Mouse (Mus musculus): ENCODE measurements around the gene Pnliprp1.

Gene Pnliprp1

DNA sequence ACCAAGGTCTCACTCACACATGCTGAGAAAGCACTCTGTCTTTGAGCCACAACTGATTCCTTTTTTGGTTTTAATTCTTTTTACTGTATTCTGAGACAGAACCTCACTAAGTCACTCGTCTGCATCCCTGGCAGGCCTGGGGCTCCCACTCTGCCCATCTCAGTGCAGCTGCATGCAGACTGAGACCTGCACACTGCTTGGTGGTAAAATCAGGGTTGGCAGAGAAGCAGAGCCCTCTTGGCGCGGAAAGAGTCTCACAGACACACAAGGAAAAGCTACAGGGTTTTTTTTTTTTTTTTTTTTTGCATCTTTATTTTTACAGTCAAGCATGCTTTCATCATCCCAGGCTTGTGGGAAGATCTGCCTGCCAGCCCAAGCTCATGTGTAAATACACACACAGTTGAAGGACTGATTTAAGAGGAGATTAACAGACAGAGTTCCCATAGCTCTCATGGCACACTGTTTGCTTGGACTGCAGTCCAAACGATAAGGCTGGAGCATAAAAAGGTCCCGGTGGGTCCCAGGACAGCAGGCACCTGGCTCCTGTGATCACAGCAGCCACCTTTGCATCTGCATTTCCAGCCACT is at the start of gene Pnliprp1:
Gene Pnliprp1 (plus strand): TSS at position 443 of the 587 bp plus-strand sequence.
- DNase-seq (ENCODE audit: low read depth), result no peak

- DNase-seq (ENCODE audit: low read depth), result no peak
Measured at GRCm38 (mm10) chr19:58688933-58689332, 39.8 kb upstream of the Pnliprp1 start.

GRCm38 (mm10) chr19:58695314-58695713 is 33.4 kb upstream of the Pnliprp1 start:
- DNase-seq (ENCODE audit: low read depth), result no peak

- no peak for DNase-seq (ENCODE audit: low read depth)
Measured at GRCm38 (mm10) chr19:58696235-58696634, 32.5 kb upstream of the Pnliprp1 start.

DNA sequence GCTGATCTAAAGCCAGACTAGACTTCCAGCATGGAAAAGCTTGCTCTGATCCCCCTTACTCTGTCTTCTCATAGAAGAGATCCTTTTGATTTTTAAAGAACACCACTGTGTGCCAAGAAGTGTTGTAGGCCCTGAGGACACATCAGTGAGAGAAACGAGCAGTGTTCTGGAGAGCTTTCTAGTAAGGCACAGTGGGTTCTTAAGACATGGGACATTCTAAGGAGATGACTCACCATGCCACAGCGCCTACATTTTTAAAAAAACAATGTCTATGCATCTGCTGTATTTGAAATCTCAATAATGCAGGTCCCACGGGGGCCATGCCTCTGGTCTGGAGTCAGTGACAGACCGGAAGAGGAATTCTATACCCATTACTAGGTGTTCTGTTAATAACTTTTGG is 24.1 kb upstream of the Pnliprp1 start:
- no peak for DNase-seq (ENCODE audit: low read depth)

DNA sequence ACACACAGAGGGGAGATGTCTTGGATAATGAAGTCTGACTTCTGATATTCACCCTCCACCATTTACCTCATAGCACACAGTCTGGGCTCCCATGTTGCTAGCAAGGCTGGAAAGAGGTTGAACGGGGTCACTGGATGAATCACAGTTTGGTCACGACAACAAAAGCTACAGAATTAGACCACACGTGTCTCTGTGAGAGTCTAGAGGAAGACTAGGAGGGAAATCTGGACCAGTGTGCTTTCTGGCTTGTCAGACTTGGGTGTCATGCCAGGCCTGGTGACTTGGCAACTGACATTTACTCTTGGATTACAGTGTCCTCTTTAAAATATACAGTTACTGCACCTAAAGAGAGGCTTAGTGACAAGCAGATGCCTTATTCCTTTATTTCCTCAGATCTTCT is 20.1 kb upstream of the Pnliprp1 start:
- DNase-seq (ENCODE audit: low read depth), result no peak

- no peak for DNase-seq (ENCODE audit: low read depth)
Measured at GRCm38 (mm10) chr19:58717925-58718324, 10.8 kb upstream of the Pnliprp1 start.

GRCm38 (mm10) chr19:58720439-58720838 is 8.2 kb upstream of the Pnliprp1 start:
- no peak for DNase-seq (ENCODE audit: low read depth)

GRCm38 (mm10) chr19:58726551-58726950 is 2.1 kb upstream of the Pnliprp1 start:
- DNase-seq (ENCODE audit: low read depth), result no peak

DNA sequence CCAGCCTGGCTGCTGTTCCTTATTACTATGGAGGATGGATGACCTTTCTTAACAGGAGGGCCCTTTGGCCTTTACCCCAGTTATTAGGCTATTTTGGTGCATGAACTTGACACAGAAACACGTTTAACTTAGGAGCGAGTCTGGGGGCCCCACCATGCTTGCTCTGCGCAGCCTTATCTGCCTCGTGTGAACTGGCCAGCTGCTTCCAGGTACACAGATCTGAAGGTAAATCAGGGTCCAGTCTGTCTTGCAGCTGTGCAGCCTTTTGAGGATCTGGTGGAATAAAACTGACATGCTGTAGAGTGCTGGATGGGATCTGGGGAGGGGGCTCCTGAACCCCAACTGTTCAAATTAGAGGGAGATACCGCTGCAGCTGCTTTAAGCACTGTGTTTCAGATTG is 931 bp upstream of the Pnliprp1 start:
- no peak for DNase-seq (ENCODE audit: low read depth)

DNA sequence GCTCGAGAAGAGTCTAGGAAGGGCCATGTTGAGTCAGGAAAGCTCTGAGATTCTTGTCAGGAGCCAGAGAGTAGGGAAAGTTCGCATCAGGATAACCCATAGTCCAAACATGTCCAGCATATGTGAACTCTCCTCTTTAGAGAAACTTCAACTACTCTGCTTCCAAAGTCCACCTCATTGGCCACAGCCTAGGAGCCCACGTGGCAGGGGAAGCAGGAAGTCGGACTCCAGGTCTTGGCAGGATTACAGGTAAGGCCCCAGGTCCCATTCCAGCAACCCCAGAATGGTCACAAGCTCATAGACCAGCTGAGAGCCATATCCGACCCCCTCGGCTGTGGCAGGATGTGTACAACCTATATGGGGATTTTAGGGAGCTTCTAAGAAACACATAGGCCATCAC is 4.5 kb downstream of the Pnliprp1 start:
- DNase-seq (ENCODE audit: low read depth), result no peak

GRCm38 (mm10) chr19:58738111-58738510 is 9.4 kb downstream of the Pnliprp1 start:
- DNase-seq (ENCODE audit: low read depth), result no peak

DNA sequence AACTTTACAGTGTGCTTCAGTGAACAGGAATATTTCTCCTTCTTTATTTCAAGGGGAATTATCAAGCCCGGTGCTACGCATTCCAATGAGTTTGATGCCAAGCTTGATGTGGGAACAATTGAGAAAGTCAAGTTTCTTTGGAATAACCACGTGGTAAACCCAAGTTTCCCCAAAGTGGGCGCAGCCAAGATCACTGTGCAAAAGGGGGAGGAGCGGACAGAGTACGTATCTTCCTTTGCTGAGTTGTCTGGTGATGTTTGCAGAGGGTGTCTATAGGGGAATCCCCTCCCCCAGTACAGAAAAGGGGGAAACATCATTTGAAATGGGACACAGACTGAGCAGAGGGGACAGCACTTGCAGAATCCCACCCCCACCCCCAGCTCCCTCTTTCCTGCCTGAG is 12.3 kb downstream of the Pnliprp1 start:
- no peak for DNase-seq (ENCODE audit: low read depth)

GRCm38 (mm10) chr19:58742711-58743110 is 14.0 kb downstream of the Pnliprp1 start:
- no peak for DNase-seq (ENCODE audit: low read depth)

DNA sequence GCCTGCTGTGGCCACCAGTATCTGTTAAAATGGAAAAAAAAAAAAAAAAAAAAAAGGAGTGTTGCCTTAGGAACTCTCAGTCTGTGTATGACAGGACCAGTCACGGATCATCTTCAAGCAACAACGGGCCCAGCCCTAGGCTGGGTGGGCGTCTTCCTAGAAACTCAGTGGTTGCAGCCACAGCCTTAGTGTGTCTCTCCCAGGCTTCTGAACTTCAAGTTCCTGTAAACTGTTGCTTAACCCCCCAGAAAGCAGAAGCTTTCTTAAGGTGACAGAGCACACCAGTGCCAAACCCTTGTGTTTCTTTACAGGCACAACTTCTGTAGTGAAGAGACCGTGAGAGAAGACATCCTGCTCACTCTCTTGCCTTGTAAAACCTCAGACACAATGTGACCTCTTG is 15.0 kb downstream of the Pnliprp1 start:
- DNase-seq (ENCODE audit: low read depth), result peak; percentile 5

GRCm38 (mm10) chr19:58747498-58748000 is 18.9 kb downstream of the Pnliprp1 start:
- DNase-seq (ENCODE audit: low read depth), result no peak

DNA sequence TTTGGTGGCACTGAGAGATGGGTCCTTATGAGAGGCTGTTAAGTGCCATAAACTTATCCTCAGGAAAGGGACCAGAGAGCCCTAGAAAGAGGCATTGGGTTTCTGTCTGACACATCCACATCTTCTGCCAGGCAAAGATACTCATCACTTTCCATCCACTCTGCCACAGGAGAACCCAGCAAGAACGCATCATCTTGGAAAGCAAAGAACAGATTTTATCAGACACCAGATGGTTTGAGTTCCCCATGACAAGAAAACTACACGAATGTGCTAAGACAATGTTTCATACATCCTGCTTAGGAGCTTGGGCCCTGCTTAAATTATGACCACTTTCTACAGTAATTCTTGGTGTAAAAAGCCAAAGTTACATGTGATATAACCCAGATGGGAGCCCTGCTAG is 22.1 kb downstream of the Pnliprp1 start:
- DNase-seq (ENCODE audit: low read depth), result no peak

DNA sequence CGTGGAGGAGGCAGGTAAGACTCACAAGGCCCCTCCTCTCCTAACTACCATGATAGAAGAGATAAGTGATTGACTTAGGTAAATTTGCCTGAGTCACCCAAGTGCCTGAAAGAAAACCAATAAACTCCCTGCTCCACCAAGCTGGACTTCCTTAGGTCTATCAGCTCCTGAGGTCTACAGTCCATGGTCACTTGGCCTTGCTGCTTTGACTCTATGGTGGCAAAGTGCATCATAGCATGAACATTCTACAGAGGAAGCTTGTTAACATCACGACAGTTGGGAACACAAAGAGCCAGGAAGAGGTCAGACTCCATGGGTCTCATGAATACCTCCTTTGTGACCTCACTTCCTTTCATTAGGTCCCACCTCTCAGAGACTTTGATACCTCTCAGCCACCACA is 22.8 kb downstream of the Pnliprp1 start:
- DNase-seq (ENCODE audit: low read depth), result no peak

GRCm38 (mm10) chr19:58758871-58759270 is 30.2 kb downstream of the Pnliprp1 start:
- no peak for DNase-seq (ENCODE audit: low read depth)

GRCm38 (mm10) chr19:58759423-58759822 is 30.7 kb downstream of the Pnliprp1 start, which contains the start of gene Pnliprp2:
Gene Pnliprp2, plus strand, starts transcription at chr19:58759719.
- no peak for DNase-seq (ENCODE audit: low read depth)

GRCm38 (mm10) chr19:58762316-58762715 is 33.6 kb downstream of the Pnliprp1 start:
- no peak for DNase-seq (ENCODE audit: low read depth)

DNA sequence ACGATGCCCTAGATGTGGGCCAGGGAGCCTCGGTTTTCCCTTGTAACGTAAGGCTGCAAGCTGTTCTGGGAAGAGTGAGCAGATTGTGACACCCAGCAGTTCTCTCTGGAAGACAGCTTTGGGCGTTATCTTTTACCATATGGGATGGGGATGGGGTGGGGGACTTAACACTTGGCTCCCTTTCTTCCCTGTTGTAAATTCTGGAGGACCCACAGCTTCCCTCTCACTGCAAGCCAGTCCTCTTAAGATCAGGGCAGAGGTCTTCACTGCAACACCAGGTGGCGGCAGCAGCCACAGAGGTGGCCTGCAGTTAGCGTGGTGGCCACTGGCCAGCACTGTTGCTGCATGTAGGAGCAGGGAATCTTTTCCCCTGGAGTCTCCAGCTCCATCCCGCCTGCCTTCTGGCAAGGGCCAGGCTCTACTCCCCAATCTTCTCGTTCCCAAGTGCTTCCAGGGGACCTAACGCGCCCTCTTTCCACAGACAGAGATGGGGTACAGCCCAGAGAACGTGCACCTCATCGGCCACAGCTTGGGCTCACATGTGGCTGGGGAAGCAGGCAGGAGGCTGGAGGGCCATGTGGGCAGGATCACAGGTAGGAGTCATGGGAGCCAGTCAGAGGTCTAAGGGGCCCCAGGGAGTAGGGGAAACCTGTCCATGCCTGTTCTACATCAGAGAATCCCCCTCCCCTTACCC is 34.3 kb downstream of the Pnliprp1 start:
- DNase-seq (ENCODE audit: low read depth), result no peak

DNA sequence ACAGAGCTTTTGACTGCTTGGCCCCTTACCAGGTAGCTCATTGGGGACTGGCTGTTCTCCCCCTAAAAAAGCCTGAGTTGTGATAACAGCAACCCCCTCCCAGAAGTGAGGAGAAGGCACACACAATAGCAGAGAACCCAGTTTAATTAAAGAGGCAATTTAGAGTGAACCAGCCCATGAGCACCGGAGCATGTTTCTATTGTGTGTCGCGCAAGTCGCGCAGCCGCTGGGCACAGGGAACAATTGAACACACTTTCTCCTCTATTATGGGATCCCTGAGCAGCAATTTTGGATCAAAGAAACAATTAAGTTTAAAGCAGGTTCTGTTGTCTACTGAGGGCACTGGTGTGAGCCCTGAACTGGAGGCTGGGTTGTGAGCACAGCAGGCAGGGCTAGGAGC is 38.6 kb downstream of the Pnliprp1 start:
- no peak for DNase-seq (ENCODE audit: low read depth)

- no peak for DNase-seq (ENCODE audit: low read depth)
Measured at GRCm38 (mm10) chr19:58776461-58776860, 47.8 kb downstream of the Pnliprp1 start.
